Mouse (Mus musculus) spleen, adult 2 months (tissue): ENCODE measurements around the gene Gm27021.

Experiments
- CTCF ChIP-seq: fragments of 200-500 bp; IDR thresholded peaks from 2 replicates; pipeline ENCODE4 v1.5.1; 2011; ENCODE audit warnings: mild to moderate bottlenecking, inconsistent platforms; ENCODE audit not compliant: insufficient read depth, insufficient read length, insufficient replicate concordance; ENCODE audit errors: extremely low read depth
- POLR2A ChIP-seq: fragments of 200-500 bp; IDR thresholded peaks from 2 replicates; pipeline ENCODE4 v1.6.1; 2011; ENCODE audit warnings: low read depth, low read length, inconsistent platforms

GRCm38 (mm10) chr8:120581811-120582210 is 86.1 kb downstream of the Gm27021 start:
- TF ChIP-seq CTCF = no peak
- no peak for TF ChIP-seq POLR2A
